Mouse (Mus musculus) ES-Bruce4 (cell line): ENCODE measurements around the gene Zbtb40.

Experiments used
- CTCF ChIP-seq: IDR thresholded peaks from one replicate; pipeline ENCODE4 v1.8.1; 2011; ENCODE audit warnings: low read depth, low read length
- EP300 ChIP-seq: IDR thresholded peaks from 2 replicates; pipeline ENCODE4 v1.6.1; 2011; ENCODE audit warnings: low read depth, low read length; ENCODE audit not compliant: insufficient read depth
- POLR2A ChIP-seq: IDR thresholded peaks from one replicate; pipeline ENCODE4 v1.8.1; 2011; ENCODE audit warnings: low read length; ENCODE audit not compliant: insufficient read depth

DNA sequence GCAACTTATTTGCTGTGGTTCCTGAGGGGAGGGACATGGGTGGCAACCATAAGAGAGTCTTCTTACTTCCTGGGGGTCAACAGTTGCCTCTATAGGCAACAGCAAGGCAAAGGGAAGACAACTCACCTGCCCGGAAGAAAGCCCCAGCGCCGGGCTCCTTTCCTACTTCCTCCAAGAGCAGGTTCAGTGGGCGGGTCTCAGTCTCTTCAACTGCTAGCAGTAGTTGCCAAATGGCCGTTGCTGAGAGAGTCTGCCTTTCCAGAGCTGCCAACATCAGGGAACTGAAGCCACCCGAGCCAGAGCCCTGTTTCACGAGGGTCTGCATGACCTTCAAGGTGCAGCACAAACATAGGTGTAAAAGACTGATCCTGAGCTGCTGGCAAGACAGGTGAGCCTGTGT lies 50.2 kb downstream of the Zbtb40 start:
- TF ChIP-seq POLR2A (no peak), CTCF (no peak), EP300 (no peak)
